Mouse (Mus musculus): Measurements from ENCODE around the gene Pusl1. TPM values are rescaled to one million over a fixed set of nuclear protein-coding genes. Genes with fewer than 3 reads are reported as not detected.

The Pusl1 gene
- polyA plus RNA-seq, 1 experiment from 2014 or later = 25.4 TPM

GRCm38 (mm10) chr4:155854991-155855390, 36.6 kb downstream of the Pusl1 start:
- no peak overlapping the region for H3K4me3 ChIP-seq (replicated peaks)
- no peak for ATAC-seq (ENCODE audit: low read depth)
- peaks cover 71% of the 10 kb centered on the region for H3K36me3 ChIP-seq
- H3K4me1 ChIP-seq (replicated peaks) = peaks cover 39% of the 10 kb centered on the region
- no peak overlapping the region for H3K9ac ChIP-seq
- WGBS (ENCODE audit: insufficient replicate concordance) = 91% methylated on average over 12 of the region's 12 CpGs
- no peaks in the 10 kb centered on the region for H3K9me3 ChIP-seq (replicated peaks)
- no peaks in the 10 kb centered on the region for H3K27me3 ChIP-seq
- no peak overlapping the region for H3K4me2 ChIP-seq
- H3K27ac ChIP-seq = no peak overlapping the region
- DNase-seq = no peak

- H3K27ac ChIP-seq = no peak overlapping the region
- 88% methylated on average over 9 of the region's 9 CpGs for WGBS (ENCODE audit: insufficient replicate concordance)
- ATAC-seq (ENCODE audit: low read depth) (no peak), DNase-seq (no peak)
- H3K4me2 ChIP-seq = no peak overlapping the region
- H3K4me1 ChIP-seq (replicated peaks) = peaks cover 55% of the 10 kb centered on the region
- H3K9me3 ChIP-seq (replicated peaks) = no peaks in the 10 kb centered on the region
- H3K9ac ChIP-seq = no peak overlapping the region
- H3K4me3 ChIP-seq (replicated peaks) = no peak overlapping the region
- H3K27me3 ChIP-seq = no peaks in the 10 kb centered on the region
- H3K36me3 ChIP-seq = peaks cover 59% of the 10 kb centered on the region
Measured at GRCm38 (mm10) chr4:155853421-155853820, 38.2 kb downstream of the Pusl1 start.

GRCm38 (mm10) chr4:155851951-155852411, 39.6 kb downstream of the Pusl1 start:
- H3K4me3 ChIP-seq (replicated peaks) = no peak overlapping the region
- peaks cover 57% of the 10 kb centered on the region for H3K4me1 ChIP-seq (replicated peaks)
- H3K36me3 ChIP-seq = peaks cover 45% of the 10 kb centered on the region
- H3K9ac ChIP-seq = no peak overlapping the region
- WGBS (ENCODE audit: insufficient replicate concordance) = 81% methylated on average over 2 of the region's 2 CpGs
- no peak overlapping the region for H3K27ac ChIP-seq
- no peak for DNase-seq
- no peaks in the 10 kb centered on the region for H3K9me3 ChIP-seq (replicated peaks)
- H3K4me2 ChIP-seq = no peak overlapping the region
- no peaks in the 10 kb centered on the region for H3K27me3 ChIP-seq
- no peak for ATAC-seq (ENCODE audit: low read depth)

GRCm38 (mm10) chr4:155851368-155851767, 40.2 kb downstream of the Pusl1 start:
- no peak overlapping the region for H3K27ac ChIP-seq
- peak overlapping the region; percentile 22; the same call in 1 of the 2 replicates for H3K9ac ChIP-seq
- H3K9me3 ChIP-seq (replicated peaks) = no peaks in the 10 kb centered on the region
- ATAC-seq (ENCODE audit: low read depth) = no peak
- WGBS (ENCODE audit: insufficient replicate concordance) = 84% methylated on average over 3 of the region's 3 CpGs
- no peaks in the 10 kb centered on the region for H3K27me3 ChIP-seq
- H3K36me3 ChIP-seq = peaks cover 39% of the 10 kb centered on the region
- H3K4me2 ChIP-seq = no peak overlapping the region
- no peak overlapping the region for H3K4me3 ChIP-seq (replicated peaks)
- DNase-seq = no peak
- H3K4me1 ChIP-seq (replicated peaks) = peaks cover 57% of the 10 kb centered on the region

GRCm38 (mm10) chr4:155849792-155850451, 41.7 kb downstream of the Pusl1 start:
- 62% methylated on average over 3 of the region's 3 CpGs for WGBS (ENCODE audit: insufficient replicate concordance)

GRCm38 (mm10) chr4:155849391-155849790, 42.2 kb downstream of the Pusl1 start:
- ATAC-seq (ENCODE audit: low read depth) = no peak
- H3K9ac ChIP-seq = 0 out of 2 replicates have a peak overlapping the region, but pooled peaks have one; percentile 18

More at GRCm38 (mm10) chr4:155849792-155850451, 41.7 kb downstream of the Pusl1 start:
- Histone ChIP-seq H3K4me2 (peak overlapping the region; percentile 100), H3K9me3 (replicated peaks) (no peaks in the 10 kb centered on the region), H3K27me3 (no peaks in the 10 kb centered on the region), H3K9ac (0 out of 2 replicates have a peak overlapping the region, but pooled peaks have one; percentile 18), H3K27ac (peak overlapping the region; percentile 11; the same call in 1 of the 2 replicates), H3K4me3 (replicated peaks) (no peak overlapping the region), H3K4me1 (replicated peaks) (peaks cover 46% of the 10 kb centered on the region), H3K36me3 (peaks cover 24% of the 10 kb centered on the region)
- ATAC-seq (ENCODE audit: low read depth) (no peak), DNase-seq (no peak)

GRCm38 (mm10) chr4:155848434-155849095, 43.0 kb downstream of the Pusl1 start:
- WGBS (ENCODE audit: insufficient replicate concordance) = 51% methylated on average over 7 of the region's 7 CpGs
- H3K4me1 ChIP-seq (replicated peaks) = peaks cover 46% of the 10 kb centered on the region

More at GRCm38 (mm10) chr4:155849391-155849790, 42.2 kb downstream of the Pusl1 start:
- Histone ChIP-seq H3K27me3 (no peaks in the 10 kb centered on the region), H3K27ac (0 out of 2 replicates have a peak overlapping the region, but pooled peaks have one; percentile 11), H3K4me1 (replicated peaks) (peaks cover 46% of the 10 kb centered on the region), H3K4me3 (replicated peaks) (peak overlapping the region; percentile 92; the same call in 1 of the 2 replicates), H3K9me3 (replicated peaks) (no peaks in the 10 kb centered on the region), H3K4me2 (peak overlapping the region; percentile 100), H3K36me3 (peaks cover 19% of the 10 kb centered on the region)
- WGBS (ENCODE audit: insufficient replicate concordance) = 68% methylated on average over 2 of the region's 2 CpGs
- DNase-seq = no peak

GRCm38 (mm10) chr4:155847591-155848352, 43.8 kb downstream of the Pusl1 start:
- Histone ChIP-seq H3K27ac (peak overlapping the region; percentile 75), H3K4me2 (peak overlapping the region; percentile 100), H3K9me3 (replicated peaks) (no peaks in the 10 kb centered on the region), H3K4me1 (replicated peaks) (peaks cover 46% of the 10 kb centered on the region), H3K27me3 (peaks cover 10% of the 10 kb centered on the region), H3K36me3 (peaks cover 3% of the 10 kb centered on the region; the same call in 1 of the 2 replicates), H3K9ac (peak overlapping the region; percentile 95), H3K4me3 (replicated peaks) (peak overlapping the region; percentile 92)
- DNase-seq = peak; percentile 33
- ATAC-seq (ENCODE audit: low read depth) = peak; percentile 69
- WGBS (ENCODE audit: insufficient replicate concordance) = under 1% methylated on average over 63 of the region's 69 CpGs

More at GRCm38 (mm10) chr4:155848434-155849095, 43.0 kb downstream of the Pusl1 start:
- Histone ChIP-seq H3K9ac (peak overlapping the region; percentile 95), H3K36me3 (peaks cover 11% of the 10 kb centered on the region), H3K4me2 (peak overlapping the region; percentile 100), H3K27me3 (peaks cover 2% of the 10 kb centered on the region; the same call in 1 of the 2 replicates), H3K27ac (peak overlapping the region; percentile 75; the same call in 1 of the 2 replicates), H3K9me3 (replicated peaks) (no peaks in the 10 kb centered on the region), H3K4me3 (replicated peaks) (peak overlapping the region; percentile 92)
- ATAC-seq (ENCODE audit: low read depth) (no peak), DNase-seq (no peak)

GRCm38 (mm10) chr4:155846871-155847578, 44.6 kb downstream of the Pusl1 start, which contains the start of gene Dvl1:
Gene Dvl1 (plus strand): TSS chr4:155847402.
- DNase-seq (peak; percentile 86), ATAC-seq (ENCODE audit: low read depth) (peak; percentile 92)
- H3K9ac ChIP-seq = peak within 1 kb of the TSS; percentile 95
- WGBS (ENCODE audit: insufficient replicate concordance) = 5% methylated on average over 62 of the region's 65 CpGs
- peak within 1 kb of the TSS; percentile 100 for H3K4me2 ChIP-seq
- H3K9me3 ChIP-seq (replicated peaks) = no peaks in the 10 kb centered on the region
- H3K27me3 ChIP-seq = peaks cover 16% of the 10 kb centered on the region
- peak within 1 kb of the TSS; percentile 75 for H3K27ac ChIP-seq
- H3K4me3 ChIP-seq (replicated peaks) = peak within 1 kb of the TSS; percentile 92
- peaks cover 46% of the 10 kb centered on the region for H3K4me1 ChIP-seq (replicated peaks)
- no peaks in the 10 kb centered on the region for H3K36me3 ChIP-seq

- DNase-seq = no peak
- Histone ChIP-seq H3K27ac (no peak overlapping the region), H3K4me3 (replicated peaks) (no peak overlapping the region), H3K36me3 (no peaks in the 10 kb centered on the region), H3K4me2 (no peak overlapping the region), H3K9ac (no peak overlapping the region), H3K9me3 (replicated peaks) (no peaks in the 10 kb centered on the region), H3K27me3 (peaks cover 44% of the 10 kb centered on the region), H3K4me1 (replicated peaks) (peaks cover 45% of the 10 kb centered on the region)
- 74% methylated on average over 5 of the region's 5 CpGs for WGBS (ENCODE audit: insufficient replicate concordance)
- ATAC-seq (ENCODE audit: low read depth) = no peak
Measured at GRCm38 (mm10) chr4:155843231-155843630, 48.4 kb downstream of the Pusl1 start.

All from liver, embryonic 13.5 days (tissue).